Mouse (Mus musculus) layer of hippocampus, adult 8-10 months (tissue): ENCODE measurements around the gene Vmn2r117. TPM values are rescaled to one million over a fixed set of nuclear protein-coding genes. Genes with fewer than 3 reads are reported as not detected.
"Not testable (repeated sequence)": the region's sequence is repeated elsewhere in the genome, so short reads cannot be mapped to it uniquely, and the experiment has no call there.

ENCODE experiments used
- DNase-seq, 2 experiments: peaks; one replicate each; pipeline ENCODE4 v3.0.0; 2022; ENCODE audit warnings: low spot score in 2 of 2
- total RNA-seq, 4 experiments: library from RNA; stranded (reverse); gene quantifications; 2 replicates each; pipeline ENCODE4 v1.2.4; 2022

Gene Vmn2r117
- not detected for total RNA-seq

GRCm38 (mm10) chr17:23479599-23479998 is at the start of gene Vmn2r117:
TSS of gene Vmn2r117 (minus strand) at chr17:23479699.
- DNase-seq: not testable (repeated sequence)

GRCm38 (mm10) chr17:23522941-23523732 is 43.6 kb upstream of the Vmn2r117 start:
- DNase-seq: not testable (repeated sequence)

- no peak for DNase-seq
Measured at GRCm38 (mm10) chr17:23518701-23519423, 39.4 kb upstream of the Vmn2r117 start.

- DNase-seq: no peak
Measured at GRCm38 (mm10) chr17:23433150-23433679, 46.3 kb downstream of the Vmn2r117 start.

Other genes starting within 250 kb of the Vmn2r117 start
- under 1 TPM in 1 of 4 experiments, not detected in 3; 0.07 TPM for gene Vmn2r114, start 167.2 kb downstream of the Vmn2r117 start, total RNA-seq
- not detected for gene Vmn2r115, start 136.0 kb downstream of the Vmn2r117 start, total RNA-seq
- gene Vmn2r116, start 95.1 kb downstream of the Vmn2r117 start, total RNA-seq: not detected
- 1 to 10 TPM; 6.2 to 8.4 (median 7.1) TPM for gene Zfp213, start 84.5 kb upstream of the Vmn2r117 start, total RNA-seq
- 10 to 100 TPM; 28.9 to 32.6 (median 31.6) TPM for gene Zfp13, start 119.8 kb upstream of the Vmn2r117 start, total RNA-seq
- not detected for gene Zscan10, start 121.2 kb upstream of the Vmn2r117 start, total RNA-seq
- under 1 TPM; 0.19 to 0.34 (median 0.26) TPM for gene Mmp25, start 165.6 kb upstream of the Vmn2r117 start, total RNA-seq
- gene Bicdl2, start 180.8 kb upstream of the Vmn2r117 start, total RNA-seq: not detected
- gene Hcfc1r1, start 193.9 kb upstream of the Vmn2r117 start, total RNA-seq: 100 to 1,000 TPM; 104 to 122 (median 108) TPM
- 1 to 10 TPM; 7.0 to 8.6 (median 7.4) TPM for gene Thoc6, start 194.2 kb upstream of the Vmn2r117 start, total RNA-seq
- gene Tnfrsf12a, start 197.8 kb upstream of the Vmn2r117 start, total RNA-seq: 1 to 10 TPM; 6.4 to 9.8 (median 7.4) TPM
- gene Cldn6, start 199.6 kb upstream of the Vmn2r117 start, total RNA-seq: not detected
- gene Cldn9, start 204.3 kb upstream of the Vmn2r117 start, total RNA-seq: under 1 TPM in 1 of 4 experiments, not detected in 3; 0.68 TPM
- under 1 TPM; 0.16 to 0.81 (median 0.32) TPM for gene 1520401A03Rik, start 243.1 kb upstream of the Vmn2r117 start, total RNA-seq
- gene Pkmyt1, start 246.6 kb upstream of the Vmn2r117 start, total RNA-seq: 1 to 10 TPM; 4.3 to 5.2 (median 4.7) TPM